Mouse (Mus musculus): ENCODE results near the gene Tox2. TPM values are rescaled to one million over a fixed set of nuclear protein-coding genes. Genes with fewer than 3 reads are reported as not detected.

Gene Tox2
- polyA plus RNA-seq, 1 experiment from 2014 or later = 22.9 TPM

DNA sequence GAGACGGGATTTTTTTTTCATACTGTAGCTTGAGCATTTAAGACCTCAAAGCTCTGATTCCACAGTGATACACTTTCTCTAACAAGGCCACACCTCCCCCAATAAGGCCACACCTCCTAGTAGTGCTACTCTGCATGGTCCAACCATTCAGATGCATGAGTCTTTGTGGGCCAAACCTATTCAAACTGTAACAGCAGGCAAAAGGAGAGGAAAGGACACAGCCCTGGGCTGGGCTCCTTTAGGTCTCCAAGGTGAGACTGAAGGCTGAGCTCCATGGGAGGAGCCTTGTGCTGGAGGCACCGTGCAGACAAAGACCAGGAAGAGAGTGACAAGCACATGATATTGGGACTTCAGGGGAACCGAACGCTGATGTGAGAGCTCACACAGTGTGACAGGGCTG is 114.4 kb downstream of the Tox2 start:
- Histone ChIP-seq H3K36me3 (ENCODE audit: control insufficient read depth, insufficient read depth) (no peaks in the 10 kb centered on the region), H3K4me2 (ENCODE audit: low read length) (no peak overlapping the region), H3K4me3 (replicated peaks; ENCODE audit: low read length) (no peak overlapping the region), H3K27me3 (replicated peaks; ENCODE audit: control insufficient read depth, insufficient read depth, low read length) (no peaks in the 10 kb centered on the region; the same call in 1 of the 2 replicates), H3K4me1 (replicated peaks; ENCODE audit: control insufficient read depth, insufficient read depth, low read length) (no peaks in the 10 kb centered on the region), H3K9me3 (ENCODE audit: control insufficient read depth, low read length) (no peaks in the 10 kb centered on the region), H3K9ac (replicated peaks; ENCODE audit: low read depth, low read length) (no peak overlapping the region), H3K27ac (ENCODE audit: low read length) (no peak overlapping the region)
- 80% methylated on average over 4 of the region's 4 CpGs for WGBS
- no peak for ATAC-seq

DNA sequence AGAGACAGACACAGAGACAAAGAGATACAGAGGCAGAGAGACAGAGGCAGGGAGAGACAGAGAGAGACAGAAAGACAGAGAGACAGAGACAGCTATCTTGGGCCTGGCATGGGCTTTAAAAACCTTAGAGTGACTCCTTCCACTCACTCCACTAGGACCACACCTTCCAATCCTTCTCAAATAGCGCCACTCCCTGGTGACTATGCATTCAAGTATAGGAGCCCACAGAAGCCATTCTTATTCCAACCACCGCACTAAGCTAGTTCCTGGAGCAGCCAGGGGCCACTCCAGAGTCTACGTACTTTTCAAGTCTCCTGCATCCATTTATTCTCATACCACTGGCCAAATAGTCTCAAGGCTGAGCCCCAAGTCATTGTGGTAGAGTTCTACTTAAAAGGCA is 115.9 kb downstream of the Tox2 start:
- no peak for ATAC-seq
- no peak overlapping the region for H3K4me2 ChIP-seq (ENCODE audit: low read length)
- no peaks in the 10 kb centered on the region for H3K4me1 ChIP-seq (replicated peaks; ENCODE audit: control insufficient read depth, insufficient read depth, low read length)
- H3K36me3 ChIP-seq (ENCODE audit: control insufficient read depth, insufficient read depth) = no peaks in the 10 kb centered on the region
- H3K27me3 ChIP-seq (replicated peaks; ENCODE audit: control insufficient read depth, insufficient read depth, low read length) = no peaks in the 10 kb centered on the region; the same call in 1 of the 2 replicates
- no peak overlapping the region for H3K4me3 ChIP-seq (replicated peaks; ENCODE audit: low read length)
- H3K9me3 ChIP-seq (ENCODE audit: control insufficient read depth, low read length) = no peaks in the 10 kb centered on the region
- no peak overlapping the region for H3K27ac ChIP-seq (ENCODE audit: low read length)
- H3K9ac ChIP-seq (replicated peaks; ENCODE audit: low read depth, low read length) = no peak overlapping the region
- 87% methylated on average over 3 of the region's 3 CpGs for WGBS

DNA sequence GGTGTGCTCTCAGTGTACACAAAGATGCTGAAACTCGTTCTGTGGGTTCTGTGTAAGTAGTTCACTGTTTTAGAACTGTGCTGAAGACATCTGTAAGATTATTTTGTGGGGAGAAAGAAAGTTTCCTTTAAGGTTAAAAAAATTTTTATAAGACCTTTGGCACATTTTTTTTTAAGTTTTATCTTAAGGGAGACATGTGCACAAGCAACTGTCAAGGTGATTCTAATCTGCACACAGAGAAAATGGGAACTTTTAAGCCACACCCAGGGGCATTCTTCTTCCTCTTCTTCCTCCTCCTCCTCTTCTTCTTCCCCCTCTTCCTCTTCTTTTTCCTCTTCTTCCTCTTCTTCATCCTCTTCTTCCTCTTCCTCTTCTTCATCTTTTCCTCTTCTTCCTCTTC is 120.2 kb downstream of the Tox2 start:
- H3K4me1 ChIP-seq (replicated peaks; ENCODE audit: control insufficient read depth, insufficient read depth, low read length) = no peaks in the 10 kb centered on the region
- H3K4me3 ChIP-seq (replicated peaks; ENCODE audit: low read length) = no peak overlapping the region
- H3K27ac ChIP-seq (ENCODE audit: low read length) = no peak overlapping the region
- H3K9ac ChIP-seq (replicated peaks; ENCODE audit: low read depth, low read length) = no peak overlapping the region
- ATAC-seq = no peak
- no peak overlapping the region for H3K4me2 ChIP-seq (ENCODE audit: low read length)
- 42% methylated on average over 1 of the region's 1 CpGs for whole genome bisulfite sequencing
- H3K9me3 ChIP-seq (ENCODE audit: control insufficient read depth, low read length) = no peaks in the 10 kb centered on the region
- H3K36me3 ChIP-seq (ENCODE audit: control insufficient read depth, insufficient read depth) = no peaks in the 10 kb centered on the region
- no peaks in the 10 kb centered on the region for H3K27me3 ChIP-seq (replicated peaks; ENCODE audit: control insufficient read depth, insufficient read depth, low read length)

DNA sequence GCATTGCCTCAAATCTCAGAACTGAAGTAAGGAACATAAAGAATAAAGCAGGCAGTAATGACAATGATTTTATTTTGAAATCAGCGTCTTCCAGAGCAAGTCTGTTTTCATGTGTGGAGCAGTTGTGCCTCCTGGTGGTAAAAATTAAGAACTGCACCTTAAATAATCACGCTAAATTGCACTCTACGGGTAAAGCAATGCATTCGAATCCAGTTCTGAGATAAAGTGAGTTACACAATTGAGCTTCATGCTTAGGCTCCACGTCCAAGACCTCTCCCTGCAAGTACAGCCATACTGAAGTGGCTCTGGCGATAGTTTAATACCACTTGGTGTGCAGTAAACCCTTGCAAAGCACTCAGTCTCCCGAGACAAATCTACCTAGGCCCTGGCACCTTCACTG is 127.8 kb downstream of the Tox2 start:
- peaks cover 11% of the 10 kb centered on the region for H3K27me3 ChIP-seq (replicated peaks; ENCODE audit: control insufficient read depth, insufficient read depth, low read length)
- H3K9ac ChIP-seq (replicated peaks; ENCODE audit: low read depth, low read length) = no peak overlapping the region
- WGBS = 20% methylated on average over 7 of the region's 7 CpGs
- no peak overlapping the region for H3K4me2 ChIP-seq (ENCODE audit: low read length)
- H3K9me3 ChIP-seq (ENCODE audit: control insufficient read depth, low read length) = no peaks in the 10 kb centered on the region
- no peaks in the 10 kb centered on the region; the same call in 1 of the 2 replicates for H3K4me1 ChIP-seq (replicated peaks; ENCODE audit: control insufficient read depth, insufficient read depth, low read length)
- no peaks in the 10 kb centered on the region for H3K36me3 ChIP-seq (ENCODE audit: control insufficient read depth, insufficient read depth)
- no peak overlapping the region for H3K4me3 ChIP-seq (replicated peaks; ENCODE audit: low read length)
- H3K27ac ChIP-seq (ENCODE audit: low read length) = no peak overlapping the region
- ATAC-seq = peak; percentile 10; the same call in 1 of the 2 replicates

DNA sequence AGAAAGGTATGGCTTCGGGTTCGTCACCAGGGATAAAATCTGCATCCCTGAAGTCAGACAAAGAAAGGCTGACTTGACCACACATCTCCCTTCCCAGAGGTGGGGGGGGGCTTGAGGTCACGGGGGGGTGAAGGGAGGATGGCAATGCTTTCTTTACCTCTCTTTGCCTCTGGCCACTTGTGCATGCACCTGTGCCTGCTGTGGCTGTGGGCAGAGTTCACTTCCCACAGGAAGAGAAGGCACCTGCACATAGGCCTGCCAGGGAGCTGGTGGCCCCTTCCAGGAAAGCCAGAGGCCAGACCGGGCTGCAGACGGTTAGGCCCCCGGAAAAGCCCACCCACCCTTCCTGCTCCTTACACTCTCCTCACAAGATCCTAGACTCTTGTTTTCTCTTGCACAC is 128.5 kb downstream of the Tox2 start:
- Histone ChIP-seq H3K9ac (replicated peaks; ENCODE audit: low read depth, low read length) (no peak overlapping the region), H3K27ac (ENCODE audit: low read length) (no peak overlapping the region), H3K36me3 (ENCODE audit: control insufficient read depth, insufficient read depth) (no peaks in the 10 kb centered on the region), H3K9me3 (ENCODE audit: control insufficient read depth, low read length) (no peaks in the 10 kb centered on the region), H3K4me2 (ENCODE audit: low read length) (no peak overlapping the region), H3K4me1 (replicated peaks; ENCODE audit: control insufficient read depth, insufficient read depth, low read length) (no peaks in the 10 kb centered on the region; the same call in 1 of the 2 replicates), H3K27me3 (replicated peaks; ENCODE audit: control insufficient read depth, insufficient read depth, low read length) (peaks cover 15% of the 10 kb centered on the region), H3K4me3 (replicated peaks; ENCODE audit: low read length) (no peak overlapping the region)
- 80% methylated on average over 6 of the region's 6 CpGs for WGBS
- ATAC-seq = no peak

DNA sequence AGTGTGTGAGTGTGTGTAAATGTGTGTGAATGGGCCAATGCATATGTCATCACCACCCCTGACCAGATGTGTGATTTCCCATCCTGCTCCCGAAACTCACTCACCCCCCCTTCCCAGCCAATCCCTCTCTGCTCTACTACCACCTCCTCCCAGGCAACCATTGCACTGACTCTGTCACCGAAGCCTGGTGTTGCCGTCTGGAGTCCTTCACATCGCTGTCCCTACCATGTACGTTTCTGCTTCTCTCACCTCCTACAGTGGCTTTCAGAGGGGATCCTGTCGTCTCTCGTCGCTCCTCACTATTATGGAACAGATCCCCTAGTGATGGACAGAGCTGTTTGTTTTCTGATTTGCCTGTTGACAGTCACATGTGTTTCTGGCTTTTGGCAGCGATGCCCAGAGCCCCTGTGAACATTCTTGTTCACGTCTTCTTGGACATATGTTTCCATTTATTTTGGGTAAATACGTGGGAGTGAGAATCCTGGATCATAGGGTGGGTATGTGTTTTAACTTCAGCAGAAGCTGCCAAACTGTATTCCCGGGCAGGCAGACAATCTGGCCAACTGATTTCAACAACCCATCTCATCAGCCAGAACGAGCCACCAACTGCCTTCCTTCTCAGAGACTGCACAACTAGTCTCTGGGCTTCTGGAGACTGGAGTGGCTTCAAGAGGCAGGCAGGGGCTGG is 129.6 kb downstream of the Tox2 start:
- Histone ChIP-seq H3K27ac (ENCODE audit: low read length) (no peak overlapping the region), H3K9me3 (ENCODE audit: control insufficient read depth, low read length) (no peaks in the 10 kb centered on the region), H3K4me1 (replicated peaks; ENCODE audit: control insufficient read depth, insufficient read depth, low read length) (no peaks in the 10 kb centered on the region; the same call in 1 of the 2 replicates), H3K36me3 (ENCODE audit: control insufficient read depth, insufficient read depth) (no peaks in the 10 kb centered on the region), H3K9ac (replicated peaks; ENCODE audit: low read depth, low read length) (no peak overlapping the region), H3K27me3 (replicated peaks; ENCODE audit: control insufficient read depth, insufficient read depth, low read length) (peaks cover 25% of the 10 kb centered on the region), H3K4me2 (ENCODE audit: low read length) (no peak overlapping the region), H3K4me3 (replicated peaks; ENCODE audit: low read length) (no peak overlapping the region)
- ATAC-seq = peak; percentile 70
- 51% methylated on average over 13 of the region's 13 CpGs for WGBS

DNA sequence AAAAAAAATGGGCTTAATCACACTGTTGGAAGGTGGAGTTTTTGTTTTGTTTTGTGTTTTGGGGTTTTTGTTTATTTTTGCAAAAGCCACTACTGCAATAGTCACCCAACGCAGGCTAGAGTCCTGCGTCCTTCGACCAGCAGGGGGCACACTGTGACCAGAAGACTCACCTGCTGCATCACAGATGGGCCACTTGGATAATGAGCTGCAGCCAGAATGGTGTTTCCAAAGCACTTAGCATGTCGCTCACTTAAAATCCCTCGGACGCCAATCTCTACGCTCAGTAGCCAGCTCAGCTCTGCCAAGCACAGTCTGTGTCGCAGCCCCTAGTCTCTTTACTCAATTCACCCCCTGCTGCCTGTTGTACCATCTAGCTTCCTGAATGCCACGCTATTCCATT is 137.3 kb downstream of the Tox2 start:
- peaks cover 63% of the 10 kb centered on the region for H3K27me3 ChIP-seq (replicated peaks; ENCODE audit: control insufficient read depth, insufficient read depth, low read length)
- H3K9ac ChIP-seq (replicated peaks; ENCODE audit: low read depth, low read length) = no peak overlapping the region
- H3K4me3 ChIP-seq (replicated peaks; ENCODE audit: low read length) = no peak overlapping the region
- WGBS = 11% methylated on average over 9 of the region's 9 CpGs
- peak; percentile 82 for ATAC-seq
- H3K9me3 ChIP-seq (ENCODE audit: control insufficient read depth, low read length) = no peaks in the 10 kb centered on the region
- no peaks in the 10 kb centered on the region for H3K36me3 ChIP-seq (ENCODE audit: control insufficient read depth, insufficient read depth)
- H3K4me2 ChIP-seq (ENCODE audit: low read length) = no peak overlapping the region
- no peak overlapping the region for H3K27ac ChIP-seq (ENCODE audit: low read length)
- peaks cover 10% of the 10 kb centered on the region for H3K4me1 ChIP-seq (replicated peaks; ENCODE audit: control insufficient read depth, insufficient read depth, low read length)

DNA sequence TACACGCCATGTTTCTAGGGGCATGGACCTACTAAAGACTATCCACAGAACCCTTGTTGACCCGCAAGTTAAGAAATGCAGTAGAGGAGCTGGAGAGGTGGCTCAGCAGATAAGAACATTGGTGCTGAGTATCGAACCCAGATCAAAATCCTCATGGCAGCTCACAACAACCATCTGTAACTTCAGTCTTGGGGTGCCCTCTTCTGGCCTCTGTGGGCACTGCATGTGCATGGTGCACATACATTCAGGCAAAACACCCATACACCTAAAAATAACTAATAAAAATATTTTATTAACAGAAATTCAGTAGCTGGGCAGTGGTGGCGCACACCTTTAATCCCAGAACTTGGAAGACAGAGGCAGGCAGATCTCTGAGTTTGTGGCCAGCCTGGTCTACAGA is 140.7 kb downstream of the Tox2 start:
- no peak overlapping the region for H3K4me2 ChIP-seq (ENCODE audit: low read length)
- H3K27me3 ChIP-seq (replicated peaks; ENCODE audit: control insufficient read depth, insufficient read depth, low read length) = peaks cover 41% of the 10 kb centered on the region
- WGBS = 85% methylated on average over 4 of the region's 4 CpGs
- H3K27ac ChIP-seq (ENCODE audit: low read length) = no peak overlapping the region
- H3K4me3 ChIP-seq (replicated peaks; ENCODE audit: low read length) = no peak overlapping the region
- no peaks in the 10 kb centered on the region for H3K36me3 ChIP-seq (ENCODE audit: control insufficient read depth, insufficient read depth)
- ATAC-seq = no peak
- no peak overlapping the region for H3K9ac ChIP-seq (replicated peaks; ENCODE audit: low read depth, low read length)
- no peaks in the 10 kb centered on the region for H3K9me3 ChIP-seq (ENCODE audit: control insufficient read depth, low read length)
- peaks cover 10% of the 10 kb centered on the region for H3K4me1 ChIP-seq (replicated peaks; ENCODE audit: control insufficient read depth, insufficient read depth, low read length)

DNA sequence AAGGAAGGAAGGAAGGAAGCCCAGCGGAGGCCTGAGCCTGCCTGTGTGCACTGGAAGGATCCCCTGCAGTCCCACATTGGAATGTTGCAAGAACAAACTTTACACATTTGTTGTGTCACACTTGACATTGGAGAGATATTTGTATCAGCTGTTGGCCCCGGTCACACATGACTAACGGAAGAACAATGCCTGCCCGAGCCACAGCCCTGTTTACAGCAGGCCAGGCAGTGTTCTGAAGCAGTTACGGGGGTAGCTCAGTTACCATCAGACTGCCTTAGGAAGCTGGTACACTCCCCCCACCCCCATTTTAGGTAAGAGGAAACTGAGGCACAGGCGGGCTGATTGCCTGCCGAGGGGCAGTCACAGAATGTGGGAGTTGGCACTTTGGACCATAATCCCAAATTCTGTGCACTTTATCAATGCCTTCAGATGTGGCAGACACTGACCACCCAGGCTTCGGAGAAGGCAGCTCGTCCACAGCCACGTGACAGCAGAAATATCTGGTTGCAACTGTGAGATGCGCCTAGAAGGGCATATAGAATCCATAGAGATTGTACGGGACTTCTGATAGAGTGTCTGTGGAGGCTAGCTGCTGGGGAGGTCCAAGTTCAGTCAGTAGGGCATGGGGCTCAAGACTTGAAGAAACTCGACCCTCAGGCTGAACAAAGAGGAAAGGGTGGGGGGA is 142.2 kb downstream of the Tox2 start:
- Histone ChIP-seq H3K36me3 (ENCODE audit: control insufficient read depth, insufficient read depth) (no peaks in the 10 kb centered on the region), H3K4me1 (replicated peaks; ENCODE audit: control insufficient read depth, insufficient read depth, low read length) (peaks cover 9% of the 10 kb centered on the region; the same call in 1 of the 2 replicates), H3K4me3 (replicated peaks; ENCODE audit: low read length) (no peak overlapping the region), H3K27me3 (replicated peaks; ENCODE audit: control insufficient read depth, insufficient read depth, low read length) (peaks cover 26% of the 10 kb centered on the region), H3K4me2 (ENCODE audit: low read length) (no peak overlapping the region), H3K9ac (replicated peaks; ENCODE audit: low read depth, low read length) (no peak overlapping the region), H3K27ac (ENCODE audit: low read length) (no peak overlapping the region), H3K9me3 (ENCODE audit: control insufficient read depth, low read length) (no peaks in the 10 kb centered on the region)
- no peak for ATAC-seq
- WGBS = 78% methylated on average over 13 of the region's 13 CpGs

Data from forebrain, embryonic 16.5 days (tissue).